Mouse (Mus musculus): ENCODE data around the gene Trmt5. TPM values are rescaled to one million over a fixed set of nuclear protein-coding genes. Genes with fewer than 3 reads are reported as not detected.
A peak's percentile ranks its signal among the peaks of the same experiment; 100 is the strongest.

Gene Trmt5
- polyA plus RNA-seq, 1 experiment from 2014 or later: 14.9 TPM

GRCm38 (mm10) chr12:73288626-73289025 is 2.1 kb upstream of the Trmt5 start:
- WGBS: 94% methylated on average over 3 of the region's 3 CpGs
- H3K27ac ChIP-seq (ENCODE audit: low read length): no peak overlapping the region
- H3K4me3 ChIP-seq (replicated peaks; ENCODE audit: low read length): no peak overlapping the region
- no peak overlapping the region for H3K9ac ChIP-seq (replicated peaks; ENCODE audit: low read depth, low read length)
- H3K36me3 ChIP-seq (ENCODE audit: control insufficient read depth, insufficient read depth): peaks cover 3% of the 10 kb centered on the region; the same call in 1 of the 2 replicates
- no peaks in the 10 kb centered on the region for H3K9me3 ChIP-seq (ENCODE audit: control insufficient read depth, low read length)
- ATAC-seq: no peak
- H3K4me2 ChIP-seq (ENCODE audit: low read length): no peak overlapping the region
- peaks cover 12% of the 10 kb centered on the region for H3K4me1 ChIP-seq (replicated peaks; ENCODE audit: control insufficient read depth, insufficient read depth, low read length)
- no peaks in the 10 kb centered on the region for H3K27me3 ChIP-seq (replicated peaks; ENCODE audit: control insufficient read depth, insufficient read depth, low read length)

DNA sequence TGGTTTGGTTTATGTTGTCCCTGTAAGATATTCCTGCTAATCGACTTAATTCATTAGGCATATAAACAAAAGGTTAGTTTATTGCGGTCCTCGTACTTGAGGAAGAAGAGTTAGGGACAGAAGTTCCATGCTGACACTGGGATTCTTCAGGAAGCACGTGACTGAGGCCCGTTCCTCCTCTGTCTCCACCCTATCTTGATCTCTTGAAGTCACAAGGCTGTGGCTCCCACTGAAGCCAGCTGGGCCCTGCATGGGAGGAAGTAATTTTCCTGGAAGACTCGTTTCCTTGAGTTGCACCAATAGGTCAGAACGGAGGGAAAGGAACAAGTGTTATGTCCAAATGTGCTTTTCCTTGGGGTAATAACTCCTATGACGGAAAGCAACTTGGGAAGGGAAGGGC is 1.1 kb upstream of the Trmt5 start:
- peak overlapping the region; percentile 55; the same call in 1 of the 2 replicates for H3K4me3 ChIP-seq (replicated peaks; ENCODE audit: low read length)
- H3K9me3 ChIP-seq (ENCODE audit: control insufficient read depth, low read length): no peaks in the 10 kb centered on the region
- H3K9ac ChIP-seq (replicated peaks; ENCODE audit: low read depth, low read length): no peak overlapping the region; the same call in 1 of the 2 replicates
- no peak overlapping the region for H3K27ac ChIP-seq (ENCODE audit: low read length)
- H3K4me2 ChIP-seq (ENCODE audit: low read length): peak overlapping the region; percentile 56
- no peaks in the 10 kb centered on the region for H3K27me3 ChIP-seq (replicated peaks; ENCODE audit: control insufficient read depth, insufficient read depth, low read length)
- H3K4me1 ChIP-seq (replicated peaks; ENCODE audit: control insufficient read depth, insufficient read depth, low read length): peaks cover 12% of the 10 kb centered on the region
- H3K36me3 ChIP-seq (ENCODE audit: control insufficient read depth, insufficient read depth): peaks cover 6% of the 10 kb centered on the region; the same call in 1 of the 2 replicates
- 76% methylated on average over 8 of the region's 8 CpGs for whole genome bisulfite sequencing
- ATAC-seq: no peak

DNA sequence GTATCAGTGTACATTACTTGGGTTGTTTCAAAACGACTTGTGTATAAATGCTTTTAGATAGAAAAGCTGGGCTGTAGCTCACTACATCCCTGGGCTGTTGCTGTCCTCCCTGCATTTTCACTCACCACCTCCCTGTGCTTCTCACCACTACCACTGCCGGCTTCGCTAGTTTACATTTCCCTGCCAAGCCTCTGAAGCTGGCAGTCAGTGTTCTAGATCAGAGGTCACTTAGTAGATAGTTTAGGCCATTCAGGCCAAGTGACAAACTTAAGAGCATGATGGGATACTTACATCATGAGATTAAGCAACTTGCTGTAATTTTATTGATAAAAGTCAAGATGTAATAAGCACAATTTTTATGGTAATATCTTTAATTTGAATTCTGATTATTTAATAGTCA is 11.6 kb downstream of the Trmt5 start:
- H3K4me2 ChIP-seq (ENCODE audit: low read length): no peak overlapping the region
- peaks cover 18% of the 10 kb centered on the region for H3K36me3 ChIP-seq (ENCODE audit: control insufficient read depth, insufficient read depth)
- no peak overlapping the region for H3K9ac ChIP-seq (replicated peaks; ENCODE audit: low read depth, low read length)
- no peaks in the 10 kb centered on the region for H3K9me3 ChIP-seq (ENCODE audit: control insufficient read depth, low read length)
- no peak for ATAC-seq
- WGBS: 96% methylated on average over 3 of the region's 3 CpGs
- H3K27ac ChIP-seq (ENCODE audit: low read length): no peak overlapping the region
- H3K27me3 ChIP-seq (replicated peaks; ENCODE audit: control insufficient read depth, insufficient read depth, low read length): no peaks in the 10 kb centered on the region
- no peak overlapping the region for H3K4me3 ChIP-seq (replicated peaks; ENCODE audit: low read length)
- H3K4me1 ChIP-seq (replicated peaks; ENCODE audit: control insufficient read depth, insufficient read depth, low read length): no peaks in the 10 kb centered on the region

DNA sequence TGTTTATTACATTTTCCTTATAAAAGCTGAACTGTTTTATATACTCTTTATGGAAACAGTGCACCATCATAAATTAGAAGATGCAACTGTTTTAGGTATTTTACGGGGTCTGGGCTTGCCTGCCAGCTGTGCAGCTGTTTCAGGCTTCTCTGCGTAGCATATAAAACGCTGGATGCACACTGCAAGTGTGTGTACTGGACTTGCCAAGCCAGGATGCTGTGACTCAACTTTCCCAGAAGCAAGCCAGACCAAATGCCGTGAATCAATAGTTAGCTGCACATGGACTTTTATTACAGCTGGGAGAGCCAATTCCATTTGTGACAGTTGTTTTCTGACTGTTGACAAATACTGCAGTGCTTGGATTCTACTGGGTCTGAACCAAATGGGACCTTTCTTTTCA is 16.6 kb downstream of the Trmt5 start:
- WGBS: 94% methylated on average over 4 of the region's 4 CpGs
- H3K4me2 ChIP-seq (ENCODE audit: low read length): no peak overlapping the region
- H3K27ac ChIP-seq (ENCODE audit: low read length): no peak overlapping the region
- H3K4me1 ChIP-seq (replicated peaks; ENCODE audit: control insufficient read depth, insufficient read depth, low read length): no peaks in the 10 kb centered on the region
- H3K9me3 ChIP-seq (ENCODE audit: control insufficient read depth, low read length): no peaks in the 10 kb centered on the region
- H3K36me3 ChIP-seq (ENCODE audit: control insufficient read depth, insufficient read depth): no peaks in the 10 kb centered on the region
- H3K9ac ChIP-seq (replicated peaks; ENCODE audit: low read depth, low read length): no peak overlapping the region
- no peak overlapping the region for H3K4me3 ChIP-seq (replicated peaks; ENCODE audit: low read length)
- no peaks in the 10 kb centered on the region for H3K27me3 ChIP-seq (replicated peaks; ENCODE audit: control insufficient read depth, insufficient read depth, low read length)
- ATAC-seq: no peak

DNA sequence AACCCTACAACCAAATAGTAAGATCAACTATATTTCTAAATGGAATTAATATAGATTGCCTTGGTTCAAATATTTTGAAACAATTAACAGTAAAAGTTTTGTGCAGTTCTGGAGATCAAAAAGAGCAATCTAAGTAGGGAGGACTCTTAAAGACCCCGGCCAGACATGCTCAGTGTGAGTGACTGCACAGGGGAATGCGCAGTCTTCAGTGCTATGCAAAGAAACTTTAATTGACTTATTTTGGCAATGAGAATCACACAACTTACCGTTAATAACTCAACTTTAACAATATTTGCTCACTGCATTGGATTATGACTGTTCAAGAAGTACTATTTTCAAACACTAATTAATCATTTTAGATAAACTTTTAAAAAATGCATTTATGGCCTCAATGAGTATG is 17.0 kb downstream of the Trmt5 start:
- Histone ChIP-seq H3K4me2 (ENCODE audit: low read length) (no peak overlapping the region), H3K4me3 (replicated peaks; ENCODE audit: low read length) (no peak overlapping the region), H3K36me3 (ENCODE audit: control insufficient read depth, insufficient read depth) (no peaks in the 10 kb centered on the region), H3K4me1 (replicated peaks; ENCODE audit: control insufficient read depth, insufficient read depth, low read length) (no peaks in the 10 kb centered on the region), H3K9me3 (ENCODE audit: control insufficient read depth, low read length) (no peaks in the 10 kb centered on the region), H3K27ac (ENCODE audit: low read length) (no peak overlapping the region), H3K9ac (replicated peaks; ENCODE audit: low read depth, low read length) (no peak overlapping the region), H3K27me3 (replicated peaks; ENCODE audit: control insufficient read depth, insufficient read depth, low read length) (no peaks in the 10 kb centered on the region)
- 90% methylated on average over 3 of the region's 3 CpGs for WGBS
- ATAC-seq: no peak

DNA sequence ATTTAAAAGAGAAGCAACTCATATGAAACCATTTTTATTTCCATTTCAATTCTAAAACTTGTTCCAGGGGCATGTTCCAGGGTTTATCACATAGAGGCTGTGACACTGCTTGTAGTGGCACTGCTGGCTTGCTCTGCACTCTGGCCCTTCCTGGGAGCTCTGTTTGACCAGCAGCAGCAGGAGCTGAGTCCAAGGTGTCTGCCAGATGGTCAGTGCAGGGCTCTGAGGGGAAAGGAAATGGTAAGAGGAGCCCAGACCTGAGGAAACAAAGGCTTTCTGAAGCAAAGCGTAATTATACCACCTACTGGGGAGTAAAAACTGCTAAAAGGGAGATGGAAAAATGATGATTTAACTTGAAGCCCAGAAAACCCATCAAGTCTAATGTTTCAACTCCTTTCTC is 18.0 kb downstream of the Trmt5 start:
- Histone ChIP-seq H3K27ac (ENCODE audit: low read length) (no peak overlapping the region), H3K27me3 (replicated peaks; ENCODE audit: control insufficient read depth, insufficient read depth, low read length) (no peaks in the 10 kb centered on the region)
- 76% methylated on average over 1 of the region's 1 CpGs for WGBS

DNA sequence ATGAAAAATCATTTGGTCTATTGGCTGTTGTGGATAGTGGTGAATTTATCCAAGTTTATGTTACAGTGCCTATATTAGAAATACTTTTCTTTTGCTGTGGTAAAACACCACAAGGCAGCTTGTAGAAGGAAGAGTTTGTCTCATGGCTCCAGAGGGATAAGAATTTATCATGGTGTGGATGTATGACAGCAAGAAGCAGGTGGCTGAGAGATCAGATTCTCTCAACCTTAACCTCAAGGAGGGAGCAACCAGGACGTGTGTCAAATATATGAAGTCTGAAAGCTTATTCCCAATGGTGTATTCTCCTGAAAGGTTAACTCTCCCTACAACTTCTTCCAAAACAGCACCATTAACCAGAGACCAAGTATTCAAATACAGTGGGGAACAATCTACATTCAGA is 19.9 kb downstream of the Trmt5 start:
- Histone ChIP-seq H3K4me1 (replicated peaks; ENCODE audit: control insufficient read depth, insufficient read depth, low read length) (no peaks in the 10 kb centered on the region), H3K4me2 (ENCODE audit: low read length) (no peak overlapping the region), H3K27ac (ENCODE audit: low read length) (no peak overlapping the region), H3K36me3 (ENCODE audit: control insufficient read depth, insufficient read depth) (no peaks in the 10 kb centered on the region), H3K27me3 (replicated peaks; ENCODE audit: control insufficient read depth, insufficient read depth, low read length) (no peaks in the 10 kb centered on the region), H3K9ac (replicated peaks; ENCODE audit: low read depth, low read length) (no peak overlapping the region), H3K9me3 (ENCODE audit: control insufficient read depth, low read length) (no peaks in the 10 kb centered on the region), H3K4me3 (replicated peaks; ENCODE audit: low read length) (no peak overlapping the region)
- ATAC-seq: no peak
- WGBS: 77% methylated on average over 1 of the region's 1 CpGs

More for the DNA sequence above, 18.0 kb downstream of the Trmt5 start:
- Histone ChIP-seq H3K4me1 (replicated peaks; ENCODE audit: control insufficient read depth, insufficient read depth, low read length) (no peaks in the 10 kb centered on the region), H3K9ac (replicated peaks; ENCODE audit: low read depth, low read length) (no peak overlapping the region), H3K4me2 (ENCODE audit: low read length) (no peak overlapping the region), H3K4me3 (replicated peaks; ENCODE audit: low read length) (no peak overlapping the region), H3K36me3 (ENCODE audit: control insufficient read depth, insufficient read depth) (no peaks in the 10 kb centered on the region), H3K9me3 (ENCODE audit: control insufficient read depth, low read length) (no peaks in the 10 kb centered on the region)
- ATAC-seq: no peak

DNA sequence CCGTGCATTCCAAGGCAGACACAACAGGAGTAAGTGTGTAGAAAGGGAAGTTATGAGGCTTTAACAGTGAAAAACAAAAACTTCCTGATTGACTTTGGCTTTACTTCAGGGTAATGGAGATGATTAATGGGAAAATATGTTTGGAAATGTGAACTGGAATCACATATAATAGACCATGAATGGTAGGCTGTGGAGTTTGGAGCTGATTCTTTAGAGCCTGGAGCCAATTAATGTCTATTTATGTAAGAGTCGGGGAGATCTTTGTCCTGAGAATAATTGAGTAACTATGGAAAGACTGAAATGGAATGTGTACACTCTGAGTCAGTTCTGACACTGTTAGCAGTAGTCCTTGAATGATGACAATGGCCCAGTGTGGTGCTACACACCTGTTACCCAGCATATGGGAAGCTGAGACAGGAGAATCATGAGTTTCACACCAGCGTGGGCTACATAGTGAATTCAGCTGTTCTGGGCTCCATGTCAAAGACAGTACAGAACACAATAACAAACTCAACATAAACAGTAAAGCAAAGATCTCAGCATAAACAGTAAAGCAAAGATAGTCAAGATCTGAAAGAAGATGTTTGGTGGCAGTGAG is 21.0 kb downstream of the Trmt5 start:
- WGBS: 57% methylated on average over 3 of the region's 3 CpGs
- no peak overlapping the region for H3K4me2 ChIP-seq (ENCODE audit: low read length)

GRCm38 (mm10) chr12:73260339-73260738 is 26.2 kb downstream of the Trmt5 start:
- WGBS: 86% methylated on average over 1 of the region's 1 CpGs
- no peaks in the 10 kb centered on the region for H3K36me3 ChIP-seq (ENCODE audit: control insufficient read depth, insufficient read depth)
- no peaks in the 10 kb centered on the region; the same call in 1 of the 2 replicates for H3K9me3 ChIP-seq (ENCODE audit: control insufficient read depth, low read length)
- no peak overlapping the region for H3K4me3 ChIP-seq (replicated peaks; ENCODE audit: low read length)
- no peaks in the 10 kb centered on the region for H3K4me1 ChIP-seq (replicated peaks; ENCODE audit: control insufficient read depth, insufficient read depth, low read length)
- H3K27me3 ChIP-seq (replicated peaks; ENCODE audit: control insufficient read depth, insufficient read depth, low read length): no peaks in the 10 kb centered on the region
- H3K4me2 ChIP-seq (ENCODE audit: low read length): no peak overlapping the region
- H3K27ac ChIP-seq (ENCODE audit: low read length): no peak overlapping the region
- H3K9ac ChIP-seq (replicated peaks; ENCODE audit: low read depth, low read length): no peak overlapping the region
- ATAC-seq: no peak

More for the DNA sequence above, 21.0 kb downstream of the Trmt5 start:
- Histone ChIP-seq H3K27ac (ENCODE audit: low read length) (no peak overlapping the region), H3K4me3 (replicated peaks; ENCODE audit: low read length) (no peak overlapping the region), H3K36me3 (ENCODE audit: control insufficient read depth, insufficient read depth) (no peaks in the 10 kb centered on the region), H3K27me3 (replicated peaks; ENCODE audit: control insufficient read depth, insufficient read depth, low read length) (no peaks in the 10 kb centered on the region), H3K4me1 (replicated peaks; ENCODE audit: control insufficient read depth, insufficient read depth, low read length) (no peaks in the 10 kb centered on the region), H3K9me3 (ENCODE audit: control insufficient read depth, low read length) (no peaks in the 10 kb centered on the region), H3K9ac (replicated peaks; ENCODE audit: low read depth, low read length) (no peak overlapping the region)
- ATAC-seq: no peak

DNA sequence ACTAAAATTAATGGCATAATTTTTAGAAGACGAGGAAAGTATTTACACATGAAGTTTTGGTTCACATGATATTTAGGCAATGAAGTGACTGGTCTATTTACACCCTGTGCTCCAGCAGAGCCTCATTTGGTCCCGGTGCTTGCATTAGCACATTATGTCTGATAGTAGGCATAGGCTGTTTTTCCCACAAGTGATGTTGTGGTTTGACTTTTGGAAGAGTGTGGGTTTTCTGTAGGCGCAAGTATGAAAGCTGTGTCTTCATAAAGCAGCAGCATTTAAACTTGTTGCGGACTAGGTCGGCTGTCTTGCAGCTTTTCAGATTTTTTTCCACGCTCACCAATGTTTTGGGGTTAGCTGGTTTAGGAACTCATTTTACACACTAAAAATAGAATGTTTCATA is 27.2 kb downstream of the Trmt5 start:
- Histone ChIP-seq H3K4me1 (replicated peaks; ENCODE audit: control insufficient read depth, insufficient read depth, low read length) (no peaks in the 10 kb centered on the region), H3K9me3 (ENCODE audit: control insufficient read depth, low read length) (no peaks in the 10 kb centered on the region; the same call in 1 of the 2 replicates), H3K4me3 (replicated peaks; ENCODE audit: low read length) (no peak overlapping the region), H3K36me3 (ENCODE audit: control insufficient read depth, insufficient read depth) (no peaks in the 10 kb centered on the region), H3K9ac (replicated peaks; ENCODE audit: low read depth, low read length) (no peak overlapping the region), H3K4me2 (ENCODE audit: low read length) (no peak overlapping the region), H3K27me3 (replicated peaks; ENCODE audit: control insufficient read depth, insufficient read depth, low read length) (no peaks in the 10 kb centered on the region), H3K27ac (ENCODE audit: low read length) (no peak overlapping the region)
- no peak for ATAC-seq
- 94% methylated on average over 6 of the region's 6 CpGs for WGBS

Data from forebrain, embryonic 16.5 days (tissue).